Mouse (Mus musculus) ovary, adult 18-20 months (tissue): Measurements from ENCODE around the gene Rnf31.

Source experiments
- DNase-seq: peaks from one replicate; pipeline ENCODE4 v3.0.0; 2022; ENCODE audit warnings: low spot score, mixed read lengths

The Rnf31 gene

GRCm38 (mm10) chr14:55651528-55651927 is 60.0 kb downstream of the Rnf31 start:
- DNase-seq = no peak
